Mouse (Mus musculus) heart, postnatal 0 days (tissue): ENCODE data around the gene Smarcc1.

ENCODE experiments used
- CTCF ChIP-seq: IDR thresholded peaks from 2 replicates; pipeline ENCODE4 v1.5.1; 2016; ENCODE audit warnings: antibody characterized with exemption, control low read depth, low read depth
- EP300 ChIP-seq: IDR thresholded peaks from 2 replicates; pipeline ENCODE4 v1.6.1; 2016; ENCODE audit warnings: antibody characterized with exemption, low read depth

DNA sequence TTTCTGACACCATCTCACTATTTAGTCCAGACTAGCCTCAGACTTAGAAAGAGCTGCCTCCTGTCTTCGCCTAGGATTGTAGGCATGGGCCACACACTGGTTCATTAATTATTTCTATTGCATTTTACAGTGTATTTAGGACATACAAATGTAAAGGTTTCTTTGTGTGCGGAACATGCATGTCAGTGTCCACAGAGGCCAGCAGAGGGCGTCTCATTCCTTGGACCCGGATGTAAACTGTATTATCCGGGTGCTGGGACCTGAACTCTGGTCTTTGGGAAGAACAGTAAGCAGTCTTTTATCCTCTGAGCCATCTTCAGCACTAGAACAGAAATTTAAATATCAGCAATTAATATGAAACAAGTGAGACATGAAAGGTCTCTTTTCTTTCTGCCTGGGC is 16.7 kb downstream of the Smarcc1 start:
- no peak for TF ChIP-seq EP300
- TF ChIP-seq CTCF: no peak
